Mouse (Mus musculus): ENCODE measurements around the gene Gng2. TPM values are rescaled to one million over a fixed set of nuclear protein-coding genes. Genes with fewer than 3 reads are reported as not detected.

Gng2 gene
- polyA plus RNA-seq (2012; rRNA removed): 20.0 and 20.5 TPM in 2 replicates

GRCm38 (mm10) chr14:19977271-19978024 lies at the start of gene Gng2:
Gene Gng2, minus strand, starts transcription at chr14:19977627.

GRCm38 (mm10) chr14:19823321-19824142 lies 153.9 kb downstream of the Gng2 start, which contains the start of gene Rtraf:
Gene Rtraf, minus strand, starts transcription at chr14:19823824.

Other genes starting within 250 kb of the Gng2 start
- 30.2 and 35.1 TPM in 2 replicates for gene Nid2, start 226.4 kb downstream of the Gng2 start, polyA plus RNA-seq (2012; rRNA removed)
- gene Rtraf, start 153.8 kb downstream of the Gng2 start, polyA plus RNA-seq (2012; rRNA removed): 21.8 and 22.6 TPM in 2 replicates
- gene Saysd1, start 160.9 kb upstream of the Gng2 start, polyA plus RNA-seq (2012; rRNA removed): 9.6 and 10.7 TPM in 2 replicates
- gene Kcnk5, start 204.2 kb upstream of the Gng2 start, polyA plus RNA-seq (2012; rRNA removed): 20.9 and 22.6 TPM in 2 replicates